Mouse (Mus musculus): ENCODE data around the gene Ddx60. TPM values are rescaled to one million over a fixed set of nuclear protein-coding genes. Genes with fewer than 3 reads are reported as not detected.
"Not testable (repeated sequence)": the region's sequence is repeated elsewhere in the genome, so short reads cannot be mapped to it uniquely, and the experiment has no call there.

Ddx60 gene
- under 1 TPM; 0.18 to 0.26 TPM for total RNA-seq (2021)
- long read RNA-seq, experiment 1, result 0 reads
- long read RNA-seq, experiment 2, result 0 reads

GRCm38 (mm10) chr8:61927777-61928494 is at the start of gene Ddx60:
Gene Ddx60 (plus strand): TSS chr8:61928087.
- DNase-seq (ENCODE audit: low spot score in 2 of 2), result peak; percentile 37 to 46

GRCm38 (mm10) chr8:61894062-61894461 is 33.8 kb upstream of the Ddx60 start:
- DNase-seq (ENCODE audit: low spot score in 2 of 2), result peak; percentile 31 to 63

- no peak for DNase-seq (ENCODE audit: low spot score in 2 of 2)
These were observed 31.1 kb upstream of the Ddx60 start for GRCm38 (mm10) chr8:61896742-61897141.

GRCm38 (mm10) chr8:61897402-61897801 is 30.5 kb upstream of the Ddx60 start:
- DNase-seq (ENCODE audit: low spot score in 2 of 2), result no peak

GRCm38 (mm10) chr8:61901028-61901717 is 26.7 kb upstream of the Ddx60 start:
- DNase-seq (ENCODE audit: low spot score in 2 of 2), result no peak

- DNase-seq (ENCODE audit: low spot score in 2 of 2), result no peak
These were observed 25.4 kb upstream of the Ddx60 start, which contains the start of gene Palld for GRCm38 (mm10) chr8:61902521-61902920. Gene Palld (minus strand): TSS chr8:61902690.

GRCm38 (mm10) chr8:61908303-61909215 is 19.3 kb upstream of the Ddx60 start:
- DNase-seq (ENCODE audit: low spot score in 2 of 2), result no peak

- no peak for DNase-seq (ENCODE audit: low spot score in 2 of 2)
These were observed 18.6 kb upstream of the Ddx60 start for GRCm38 (mm10) chr8:61909313-61909712.

- DNase-seq (ENCODE audit: low spot score in 2 of 2), result no peak
These were observed 15.1 kb upstream of the Ddx60 start for GRCm38 (mm10) chr8:61912817-61913216.

- no peak for DNase-seq (ENCODE audit: low spot score in 2 of 2)
These were observed 13.9 kb upstream of the Ddx60 start for GRCm38 (mm10) chr8:61913957-61914356.

- no peak for DNase-seq (ENCODE audit: low spot score in 2 of 2)
These were observed 10.6 kb upstream of the Ddx60 start for GRCm38 (mm10) chr8:61917287-61917686.

GRCm38 (mm10) chr8:61919145-61919788 is 8.6 kb upstream of the Ddx60 start:
- DNase-seq (ENCODE audit: low spot score in 2 of 2), result no peak

GRCm38 (mm10) chr8:61920389-61920788 is 7.5 kb upstream of the Ddx60 start:
- DNase-seq (ENCODE audit: low spot score in 2 of 2), result no peak

- no peak for DNase-seq (ENCODE audit: low spot score in 2 of 2)
These were observed 6.3 kb upstream of the Ddx60 start for GRCm38 (mm10) chr8:61921454-61922054.

GRCm38 (mm10) chr8:61924518-61924917 is 3.4 kb upstream of the Ddx60 start:
- DNase-seq (ENCODE audit: low spot score in 2 of 2), result no peak

- no peak for DNase-seq (ENCODE audit: low spot score in 2 of 2)
These were observed 5.4 kb downstream of the Ddx60 start for GRCm38 (mm10) chr8:61933243-61933642.

- no peak for DNase-seq (ENCODE audit: low spot score in 2 of 2)
These were observed 9.7 kb downstream of the Ddx60 start for GRCm38 (mm10) chr8:61937576-61937975.

- not testable (repeated sequence) for DNase-seq (ENCODE audit: low spot score in 2 of 2)
These were observed 36.9 kb downstream of the Ddx60 start for GRCm38 (mm10) chr8:61964591-61965375.

- DNase-seq (ENCODE audit: low spot score in 2 of 2), result no peak
These were observed 41.7 kb downstream of the Ddx60 start for GRCm38 (mm10) chr8:61969581-61969980.

GRCm38 (mm10) chr8:61984941-61985340 is 57.1 kb downstream of the Ddx60 start:
- DNase-seq (ENCODE audit: low spot score in 2 of 2), result no peak
